Mouse (Mus musculus) testis, adult 2 months (tissue): ENCODE measurements around the gene AB124611.

Source experiments
- CTCF ChIP-seq: fragments of 200-500 bp; IDR thresholded peaks from 2 replicates; pipeline ENCODE4 v1.5.1; 2012; ENCODE audit warnings: low read depth, mild to moderate bottlenecking, inconsistent platforms, low read length, moderate library complexity; ENCODE audit not compliant: control insufficient read depth, insufficient read depth, insufficient replicate concordance
- POLR2A ChIP-seq: fragments of 200-500 bp; IDR thresholded peaks from 2 replicates; pipeline ENCODE4 v1.6.1; 2012; ENCODE audit warnings: low read depth, mild to moderate bottlenecking, inconsistent platforms, low read length, moderate library complexity; ENCODE audit not compliant: control insufficient read depth

DNA sequence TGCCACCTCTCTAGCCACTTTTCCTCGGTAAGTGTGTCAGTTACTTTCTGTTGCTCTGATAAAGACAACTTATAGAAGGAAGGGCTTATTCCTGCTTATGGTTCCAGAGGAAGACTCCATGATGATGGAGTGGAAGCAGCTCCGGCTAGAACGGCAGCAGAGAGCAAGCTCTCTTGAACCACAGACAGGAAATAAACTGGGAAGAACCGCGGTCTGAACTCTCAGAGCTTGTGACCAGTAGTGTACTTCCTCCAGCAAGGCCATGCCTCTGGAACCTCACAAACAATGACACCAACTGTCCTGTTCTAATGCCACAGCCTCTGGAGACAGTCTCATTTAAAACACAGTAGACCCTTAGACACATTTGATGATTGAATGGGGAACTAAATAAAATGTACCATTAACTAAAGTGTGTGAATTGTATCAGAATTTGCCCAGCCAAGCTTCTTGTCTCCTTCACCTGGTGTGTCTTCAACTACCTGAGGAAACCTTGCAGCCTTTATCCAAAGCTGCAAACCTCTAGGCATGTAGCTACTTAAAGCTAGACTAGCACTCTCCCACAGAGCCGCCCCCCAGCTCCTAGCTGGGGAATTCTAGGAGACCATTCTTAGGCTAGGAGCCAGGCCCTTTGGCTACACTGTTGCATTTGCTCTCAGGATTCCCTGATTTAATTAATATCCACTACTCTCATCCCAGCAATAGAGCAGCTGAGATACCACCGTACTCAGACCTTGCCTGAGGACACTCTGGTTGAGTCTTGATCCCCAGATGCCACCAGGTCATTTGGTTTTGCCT is 637 bp upstream of the AB124611 start:
- TF ChIP-seq CTCF, result no peak
- TF ChIP-seq POLR2A, result no peak
